ENCODE assay signal across 8 mouse cellular contexts in the genomic region with DNA sequence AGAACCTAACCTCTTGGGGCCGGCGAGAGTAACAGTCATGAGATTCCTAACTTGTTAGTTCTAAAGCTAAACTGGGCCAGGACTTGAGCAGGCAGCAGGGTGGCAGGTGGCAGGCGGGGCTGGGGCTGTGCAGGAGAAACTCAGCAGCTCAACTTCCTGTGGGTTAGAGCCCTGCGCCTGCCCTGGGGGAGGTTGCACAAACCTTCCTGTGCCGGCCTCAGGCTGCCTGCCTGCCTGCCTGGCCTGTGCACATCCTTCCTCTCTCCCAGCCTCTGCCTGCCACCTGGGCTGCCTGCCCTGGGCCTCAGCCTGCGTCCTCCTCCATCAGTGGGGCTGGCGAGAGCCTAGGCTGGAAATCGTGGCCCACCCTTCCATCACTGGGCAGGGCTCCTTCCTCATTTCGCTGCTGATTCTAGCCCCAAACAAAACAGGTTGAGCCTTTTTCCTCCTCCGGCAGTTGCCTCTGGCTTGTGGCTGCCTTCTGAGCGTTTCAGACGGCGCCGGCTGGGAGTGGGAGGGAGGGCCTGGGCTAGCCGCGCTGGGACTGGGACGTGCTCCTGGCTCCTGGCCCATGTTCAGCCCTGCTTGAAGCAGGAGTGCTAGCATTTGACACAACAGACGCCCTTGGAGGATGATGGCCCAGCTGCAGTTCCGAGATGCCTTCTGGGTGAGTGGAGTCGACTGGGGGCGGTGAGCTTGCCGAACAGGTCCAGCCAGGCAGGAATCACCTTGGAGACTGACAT. TPM values are rescaled to one million over a fixed set of nuclear protein-coding genes. Genes with fewer than 3 reads are reported as not detected.
A peak's percentile ranks its signal among the peaks of the same experiment; 100 is the strongest.
DNase-seq lines count a peak whose midpoint lies in the region; ATAC-seq lines count a peak whose summit lies in the region.

Pstpip1 (plus strand) TSS at position 185 of the 743 bp plus-strand sequence.

- no peaks in the 10 kb centered on the region for H3K36me3 ChIP-seq in hindbrain, embryonic 11.5 days (ENCODE audit: control insufficient read depth, insufficient read depth, low read length)

- H3K4me3 ChIP-seq in hindbrain, embryonic 11.5 days (ENCODE audit: low read depth, low read length): no peak within 1 kb of the TSS

- no peak within 1 kb of the TSS for H3K27ac ChIP-seq in hindbrain, embryonic 11.5 days (ENCODE audit: low read depth, low read length)

- no peaks in the 10 kb centered on the region for H3K27me3 ChIP-seq in hindbrain, embryonic 11.5 days (ENCODE audit: control insufficient read depth, insufficient read depth, low read length)

- H3K9me3 ChIP-seq in hindbrain, embryonic 11.5 days (ENCODE audit: control insufficient read depth, low read length): no peaks in the 10 kb centered on the region

- WGBS in hindbrain, embryonic 11.5 days: 41% methylated on average over 22 of the region's 22 CpGs

- H3K4me2 ChIP-seq in hindbrain, embryonic 11.5 days (replicated peaks; ENCODE audit: low read depth, low read length): no peak within 1 kb of the TSS

- peak; percentile 60 for DNase-seq in ES-CJ7 (ENCODE audit: low read depth, low spot score)
- peak; percentile 41 for DNase-seq in cerebellum, adult 9-11 months
- peak; percentile 24 to 28 for DNase-seq in frontal cortex, postnatal 25 days (ENCODE audit: low spot score in 2 of 2)
- DNase-seq in hindbrain, embryonic 11.5 days (ENCODE audit: low spot score): peak; percentile 24
- peak; percentile 70 to 72 for DNase-seq in layer of hippocampus, postnatal 14 days (ENCODE audit: low spot score in 2 of 2)
- DNase-seq in lung, postnatal 10 days: peak; percentile 87
- peak; percentile 78 for DNase-seq in ovary, postnatal 36 days (ENCODE audit: low spot score)
- DNase-seq in thymus, postnatal 14 days: peak; percentile 95

- no peak within 1 kb of the TSS for H3K9ac ChIP-seq in hindbrain, embryonic 11.5 days (ENCODE audit: low read depth, low read length)

- no peak for ATAC-seq in hindbrain, embryonic 11.5 days (ENCODE audit: low FRiP score)

- no peaks in the 10 kb centered on the region for H3K4me1 ChIP-seq in hindbrain, embryonic 11.5 days (replicated peaks; ENCODE audit: control insufficient read depth, insufficient read depth, low read length)

RNA-seq across cellular contexts. Expression of gene Pstpip1, which starts in this region (rescaled TPM):
- polyA plus RNA-seq in hindbrain, embryonic 11.5 days (2014; fragmentation: Nextera tagmentation; extraction: Ambion mirVana): 0.19 and 0.45 TPM in 2 replicates
- total RNA-seq in layer of hippocampus, postnatal 14 days (2021): 1 to 10 TPM; 2.9 to 3.5 TPM

Comparison
In these comparisons a context has a peak if more than half of its experiments do, and no peak if none do; other contexts are left out.
1. Peak in DNase-seq in hindbrain, embryonic 11.5 days; RNA of the gene not detected or under 1 TPM.
2. DNase-seq: peak in every context shown above with its lines; median percentile 95 in thymus, postnatal 14 days; 87 in lung, postnatal 10 days; 78 in ovary, postnatal 36 days; 71 in layer of hippocampus, postnatal 14 days; 60 in ES-CJ7; 41 in cerebellum, adult 9-11 months; 26 in frontal cortex, postnatal 25 days; 24 in hindbrain, embryonic 11.5 days.